Mouse (Mus musculus) liver, postnatal 0 days (tissue): Measurements from ENCODE around the gene Tbc1d24.

Experiments used
- CTCF ChIP-seq: sonication (generic); IDR thresholded peaks from 2 replicates; pipeline ENCODE4 v1.5.1; 2016; ENCODE audit warnings: antibody characterized with exemption, low read depth
- EP300 ChIP-seq: IDR thresholded peaks from 2 replicates; pipeline ENCODE4 v1.6.1; 2016; ENCODE audit warnings: antibody characterized with exemption, low read depth, mild to moderate bottlenecking

DNA sequence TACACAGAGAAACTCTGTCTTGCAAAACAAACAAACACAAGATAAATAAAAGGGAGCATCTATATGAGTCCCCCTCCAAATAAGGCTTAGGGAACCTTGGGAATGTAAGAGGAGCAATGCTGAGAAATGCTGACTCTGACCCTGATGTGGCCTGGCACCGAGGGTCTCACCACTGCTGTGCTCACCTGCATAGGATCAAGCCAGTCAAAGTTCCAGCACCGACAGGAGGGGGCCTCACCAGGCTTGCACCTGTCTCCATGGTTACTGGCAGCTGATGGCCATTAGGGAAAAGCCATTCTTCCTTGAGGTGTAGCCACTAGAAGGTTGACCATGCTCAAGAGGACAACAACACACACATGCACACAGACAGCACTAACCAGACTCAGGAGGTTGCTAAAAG lies 62.5 kb downstream of the Tbc1d24 start:
- TF ChIP-seq CTCF (no peak), EP300 (no peak)
